Mouse (Mus musculus) lung, postnatal 0 days (tissue): Measurements from ENCODE around the gene Cxcr6. TPM values are rescaled to one million over a fixed set of nuclear protein-coding genes. Genes with fewer than 3 reads are reported as not detected.

Experiments used
- ATAC-seq: fragments of 200-750 bp; cut with Nextera tagmentation; 2 replicates; pipeline ENCODE4 v1.8.0; 2017; ENCODE audit warnings: moderate library complexity
- DNase-seq: peaks from one replicate; pipeline ENCODE4 v3.0.0-alpha.2; 2016; ENCODE audit warnings: low spot score
- H3K27ac ChIP-seq: fragments of 300-500 bp; sonication (generic); 2 replicates; pipeline ENCODE4 v1.5.1; 2014; ENCODE audit warnings: antibody characterized with exemption, mild to moderate bottlenecking, low read length, mixed read lengths
- H3K27me3 ChIP-seq: fragments of 300-500 bp; sonication (generic); replicated peaks from 2 replicates; pipeline ENCODE4 v1.6.1; 2014; ENCODE audit warnings: low read length, mixed read lengths; ENCODE audit not compliant: insufficient read depth
- H3K36me3 ChIP-seq: fragments of 300-500 bp; sonication (generic); 2 replicates; pipeline ENCODE4 v1.6.1; 2014; ENCODE audit warnings: low read length, mixed read lengths; ENCODE audit not compliant: insufficient read depth
- H3K4me1 ChIP-seq: fragments of 300-500 bp; sonication (generic); 2 replicates; pipeline ENCODE4 v1.6.1; 2014; ENCODE audit warnings: antibody characterized with exemption, low read depth, low read length, mixed read lengths; ENCODE audit not compliant: insufficient read depth
- H3K4me2 ChIP-seq: fragments of 300-500 bp; sonication (generic); replicated peaks from 2 replicates; pipeline ENCODE4 v1.6.1; 2014; ENCODE audit warnings: low read depth, mild to moderate bottlenecking, low read length, moderate library complexity, mixed read lengths
- H3K4me3 ChIP-seq: fragments of 300-500 bp; sonication (generic); 2 replicates; pipeline ENCODE4 v1.5.1; 2014; ENCODE audit warnings: low read depth, low read length
- H3K9ac ChIP-seq: fragments of 300-500 bp; sonication (generic); replicated peaks from 2 replicates; pipeline ENCODE4 v1.6.1; 2014; ENCODE audit warnings: low read depth, mild to moderate bottlenecking
- H3K9me3 ChIP-seq: fragments of 300-500 bp; sonication (generic); 2 replicates; pipeline ENCODE4 v1.6.1; 2016; ENCODE audit warnings: low read length, mixed read lengths
- CTCF ChIP-seq: IDR thresholded peaks from 2 replicates; pipeline ENCODE4 v1.5.1; 2016; ENCODE audit warnings: antibody characterized with exemption, mild to moderate bottlenecking
- EP300 ChIP-seq: IDR thresholded peaks from 2 replicates; pipeline ENCODE4 v1.6.1; 2016; ENCODE audit warnings: antibody characterized with exemption, mild to moderate bottlenecking, control low read depth
- WGBS: fragments of 180-500 bp; shearing (Covaris S2); extraction: QIAGEN DNeasy Blood & Tissue Kit; methylation state at CpG from one replicate; pipeline ENCODE4 v1.1.7; 2014; 5-methylcytosine and 5-hydroxymethylcytosine counted together
- polyA plus RNA-seq: library from polyadenylated mRNA; unstranded; fragments of >200 nt; fragmentation: Nextera tagmentation; extraction: Ambion mirVana; gene quantifications from 2 replicates; pipeline ENCODE4 v1.2.1, GENCODE M21; 2015

Gene Cxcr6
- polyA plus RNA-seq, 1 experiment from 2014 or later, result 0.49 TPM

GRCm38 (mm10) chr9:123851062-123851712 lies 44.9 kb downstream of the Cxcr6 start:
- no peaks in the 10 kb centered on the region for H3K27me3 ChIP-seq
- H3K9ac ChIP-seq, result peak overlapping the region; percentile 84
- no peak for TF ChIP-seq CTCF
- peak; percentile 46 for TF ChIP-seq EP300
- H3K4me1 ChIP-seq, result peaks cover 5% of the 10 kb centered on the region; the same call in 1 of the 2 replicates
- no peaks in the 10 kb centered on the region for H3K9me3 ChIP-seq
- DNase-seq, result peak; percentile 89
- H3K36me3 ChIP-seq, result no peaks in the 10 kb centered on the region
- peak; percentile 58 for ATAC-seq
- peak overlapping the region; percentile 79 for H3K4me3 ChIP-seq
- peak overlapping the region; percentile 58 for H3K4me2 ChIP-seq
- WGBS, result 0% methylated on average over 27 of the region's 27 CpGs
- peak overlapping the region; percentile 99 for H3K27ac ChIP-seq

- H3K4me2 ChIP-seq, result peak within 1 kb of the TSS; percentile 58
- 1% methylated on average over 45 of the region's 47 CpGs for WGBS
- peak within 1 kb of the TSS; percentile 84 for H3K9ac ChIP-seq
- H3K27ac ChIP-seq, result peak within 1 kb of the TSS; percentile 99
- H3K36me3 ChIP-seq, result no peaks in the 10 kb centered on the region
- H3K4me1 ChIP-seq, result peaks cover 5% of the 10 kb centered on the region; the same call in 1 of the 2 replicates
- peak; percentile 95 for ATAC-seq
- H3K27me3 ChIP-seq, result no peaks in the 10 kb centered on the region
- peak within 1 kb of the TSS; percentile 79 for H3K4me3 ChIP-seq
- peak; percentile 100 for DNase-seq
- H3K9me3 ChIP-seq, result no peaks in the 10 kb centered on the region
- TF ChIP-seq CTCF (no peak), EP300 (no peak; the same call in 1 of the 2 replicates)
These were observed 45.6 kb downstream of the Cxcr6 start, which contains the start of gene Fyco1 for GRCm38 (mm10) chr9:123851713-123852448. Gene Fyco1 (minus strand): TSS chr9:123851899.

GRCm38 (mm10) chr9:123852449-123853390 lies 46.4 kb downstream of the Cxcr6 start:
- TF ChIP-seq CTCF (no peak), EP300 (0 out of 2 replicates have a peak, but pooled peaks have one; percentile 33)
- H3K9ac ChIP-seq, result no peak overlapping the region
- peaks cover 5% of the 10 kb centered on the region; the same call in 1 of the 2 replicates for H3K4me1 ChIP-seq
- WGBS, result 60% methylated on average over 5 of the region's 5 CpGs
- H3K36me3 ChIP-seq, result no peaks in the 10 kb centered on the region
- H3K4me2 ChIP-seq, result peak overlapping the region; percentile 36
- peak; percentile 27 for DNase-seq
- no peaks in the 10 kb centered on the region for H3K27me3 ChIP-seq
- H3K27ac ChIP-seq, result peak overlapping the region; percentile 45
- peak overlapping the region; percentile 12; the same call in 1 of the 2 replicates for H3K4me3 ChIP-seq
- no peaks in the 10 kb centered on the region for H3K9me3 ChIP-seq
- ATAC-seq, result no peak

GRCm38 (mm10) chr9:123856836-123857235 lies 50.6 kb downstream of the Cxcr6 start:
- WGBS, result 61% methylated on average over 2 of the region's 2 CpGs
- DNase-seq (no peak), ATAC-seq (no peak)
- no peaks in the 10 kb centered on the region for H3K27me3 ChIP-seq
- no peak overlapping the region for H3K4me2 ChIP-seq
- no peaks in the 10 kb centered on the region for H3K9me3 ChIP-seq
- TF ChIP-seq CTCF (no peak), EP300 (no peak)
- H3K4me3 ChIP-seq, result no peak overlapping the region
- H3K4me1 ChIP-seq, result no peaks in the 10 kb centered on the region
- H3K9ac ChIP-seq, result no peak overlapping the region
- H3K27ac ChIP-seq, result no peak overlapping the region
- no peaks in the 10 kb centered on the region for H3K36me3 ChIP-seq

Other genes starting within 250 kb of the Cxcr6 start
- gene Slc6a20b, start 173.9 kb upstream of the Cxcr6 start, polyA plus RNA-seq, result 0.12 and 0.17 TPM in 2 replicates
- gene Ccr9, start 128.0 kb upstream of the Cxcr6 start, polyA plus RNA-seq, result 0.29 and 0.35 TPM in 2 replicates
- gene Slc6a20a, start 127.6 kb upstream of the Cxcr6 start, polyA plus RNA-seq, result 0.12 and 0.24 TPM in 2 replicates
- gene Lztfl1, start 88.8 kb upstream of the Cxcr6 start, polyA plus RNA-seq, result 38.6 and 38.7 TPM in 2 replicates
- gene Fyco1, start 45.4 kb downstream of the Cxcr6 start, polyA plus RNA-seq, result 9.2 and 11.9 TPM in 2 replicates
- gene Xcr1, start 55.6 kb downstream of the Cxcr6 start, polyA plus RNA-seq, result 0.02 and 0.06 TPM in 2 replicates
- gene Ccr1, start 162.2 kb downstream of the Cxcr6 start, polyA plus RNA-seq, result 8.2 and 9.9 TPM in 2 replicates
- not detected in 2 replicates for gene Ccr1l1, start 171.9 kb downstream of the Cxcr6 start, polyA plus RNA-seq
- gene Ccr3, start 215.5 kb downstream of the Cxcr6 start, polyA plus RNA-seq, result 0.04 TPM in 2 replicates